Mouse (Mus musculus) regulatory T cell (primary cell): ENCODE measurements around the gene Akr1d1.

ENCODE experiments used
- in situ Hi-C: fragments of 300-600 bp; cut with MboI, MseI; formaldehyde crosslinking; loops from one replicate; pipeline ENCODE4 v1.15.1; 2025; ENCODE audit warnings: high pct_unique_total_duplicates

Akr1d1 gene

DNA sequence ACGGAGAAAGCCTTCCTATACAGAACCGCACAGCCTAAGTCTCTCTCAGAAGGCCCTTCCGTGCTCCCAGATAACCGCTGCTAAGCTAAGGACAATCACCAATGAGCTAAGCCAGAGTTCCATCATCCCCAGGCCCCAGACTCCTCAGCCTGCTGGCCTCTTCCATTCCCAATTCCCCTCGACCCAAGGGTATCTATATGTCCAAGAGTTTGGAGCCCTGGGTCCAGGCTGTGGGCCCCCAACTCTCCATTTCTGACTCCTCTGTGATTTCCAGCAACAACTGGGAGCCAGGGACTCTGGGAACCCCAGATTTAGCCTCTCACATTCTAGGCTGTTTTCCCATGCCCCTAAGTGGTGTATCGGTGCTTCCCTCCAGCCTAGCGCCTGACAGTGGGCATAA lies 86.2 kb downstream of the Akr1d1 start:
- in situ Hi-C loops, result no loop called here

DNA sequence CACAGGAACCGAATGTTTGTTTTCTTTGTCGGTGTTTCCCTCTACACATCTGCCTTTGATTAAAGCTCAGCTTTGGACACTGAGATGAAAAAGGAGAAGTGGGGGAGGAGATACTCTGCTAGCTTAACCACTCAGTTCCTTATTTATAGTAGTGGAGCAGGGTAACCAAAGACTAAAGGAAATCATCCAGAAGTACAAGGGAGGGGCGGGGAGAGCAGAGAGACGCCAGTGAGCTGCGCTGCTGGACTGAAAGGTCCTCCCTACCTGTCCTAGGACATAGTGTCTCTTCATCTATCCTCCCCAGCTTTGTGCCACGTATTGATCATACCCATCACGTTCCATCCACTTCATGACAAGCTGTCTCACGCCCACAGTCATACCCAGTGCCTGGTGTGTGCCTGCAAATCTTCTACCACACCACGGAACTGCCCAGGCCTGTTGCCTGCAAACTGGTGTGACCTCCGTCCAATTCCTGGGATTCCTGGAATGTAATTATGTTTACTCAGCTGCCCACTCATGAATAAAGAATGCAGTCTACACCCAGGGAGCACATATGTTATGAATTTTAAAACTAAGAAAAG lies 87.5 kb downstream of the Akr1d1 start:
- in situ Hi-C loops, result no loop called here
